Mouse (Mus musculus): Measurements from ENCODE around the gene Klk1. TPM values are rescaled to one million over a fixed set of nuclear protein-coding genes. Genes with fewer than 3 reads are reported as not detected.

Klk1 gene
- total RNA-seq, 1 experiment = 4.0 TPM

- Histone ChIP-seq H3K4me1 (ENCODE audit: control insufficient read depth in 2 of 2, insufficient read depth in 2 of 2, low read length in 2 of 2, poor library complexity in 1 of 2) (peaks cover 0 to 14% of the 10 kb centered on the region in 2 experiments; a peak in 1 of 4 replicates), H3K27ac (ENCODE audit: insufficient read depth, low read depth, low read length, poor library complexity, severe bottlenecking) (no peak overlapping the region), H3K9me3 (ENCODE audit: control insufficient read depth, insufficient read depth, low read depth, low read length) (no peaks in the 10 kb centered on the region), H3K9ac (ENCODE audit: insufficient read depth, low read depth, low read length, poor library complexity, severe bottlenecking) (no peak overlapping the region), H3K4me3 (ENCODE audit: insufficient read depth in 1 of 2, low read depth in 1 of 2, low read length in 2 of 2, poor library complexity in 1 of 2, severe bottlenecking in 1 of 2) (no peak overlapping the region), H3K36me3 (ENCODE audit: control insufficient read depth, insufficient read depth, low read length, poor library complexity, severe bottlenecking) (peaks cover 38% of the 10 kb centered on the region)
- TF ChIP-seq ZC3H11A (IDR thresholded peaks at IDR 0.05; ENCODE audit: borderline replicate concordance, low read depth, low read length) (no peak), ZNF384 (IDR thresholded peaks at IDR 0.05; ENCODE audit: low read depth, low read length) (no peak), CHD2 (IDR thresholded peaks at IDR 0.05; ENCODE audit: low read depth, low read length) (no peak), MAFK (IDR thresholded peaks at IDR 0.05; ENCODE audit: insufficient read depth, low read depth, low read length) (no peak), HCFC1 (IDR thresholded peaks at IDR 0.05; ENCODE audit: borderline replicate concordance, insufficient read depth, low read length) (no peak)
- no peak for DNase-seq (ENCODE audit: low read depth, low spot score)
- in situ Hi-C loops (cut with MboI; ENCODE audit: low sequenced_read_pairs in 2 of 2, unreplicated experiment in 2 of 2) = loop anchor here in 1 of 2 experiments (25.0 kb wide), 1 partner anchor 184 kb away; the partner anchor contains the start of gene Lrrc4b
Observed at GRCm38 (mm10) chr7:44253023-44253616, 28.0 kb downstream of the Klk1 start.

- DNase-seq (ENCODE audit: low read depth, low spot score) = no peak
- H3K4me1 ChIP-seq (ENCODE audit: control insufficient read depth in 2 of 2, insufficient read depth in 2 of 2, low read length in 2 of 2, poor library complexity in 1 of 2) = peaks cover 0 to 12% of the 10 kb centered on the region in 2 experiments; a peak in 1 of 4 replicates
- in situ Hi-C loops (cut with MboI; ENCODE audit: low sequenced_read_pairs in 2 of 2, unreplicated experiment in 2 of 2) = loop anchor here in 1 of 2 experiments (5.0 to 25.0 kb wide), 2 partner anchors 48 to 182 kb away; partner anchors contain the start of genes Klk1b4 and Lrrc4b
- H3K36me3 ChIP-seq (ENCODE audit: control insufficient read depth, insufficient read depth, low read length, poor library complexity, severe bottlenecking) = peaks cover 22% of the 10 kb centered on the region
- no peak overlapping the region for H3K9ac ChIP-seq (ENCODE audit: insufficient read depth, low read depth, low read length, poor library complexity, severe bottlenecking)
- no peak overlapping the region for H3K27ac ChIP-seq (ENCODE audit: insufficient read depth, low read depth, low read length, poor library complexity, severe bottlenecking)
- H3K9me3 ChIP-seq (ENCODE audit: control insufficient read depth, insufficient read depth, low read depth, low read length) = no peaks in the 10 kb centered on the region
- no peak overlapping the region for H3K4me3 ChIP-seq (ENCODE audit: insufficient read depth in 1 of 2, low read depth in 1 of 2, low read length in 2 of 2, poor library complexity in 1 of 2, severe bottlenecking in 1 of 2)
- no peak for TF ChIP-seq ZC3H11A (IDR thresholded peaks at IDR 0.05; ENCODE audit: borderline replicate concordance, low read depth, low read length)
Observed at GRCm38 (mm10) chr7:44254930-44255329, 29.8 kb downstream of the Klk1 start.

GRCm38 (mm10) chr7:44257278-44257677 is 32.1 kb downstream of the Klk1 start, which contains the start of gene Acp4:
Acp4 (minus strand) TSS chr7:44257378.
- no peak for TF ChIP-seq HCFC1 (IDR thresholded peaks at IDR 0.05; ENCODE audit: borderline replicate concordance, insufficient read depth, low read length)
- no peak for TF ChIP-seq ZC3H11A (IDR thresholded peaks at IDR 0.05; ENCODE audit: borderline replicate concordance, low read depth, low read length)
- no peak for TF ChIP-seq MAFK (IDR thresholded peaks at IDR 0.05; ENCODE audit: insufficient read depth, low read depth, low read length)
- TF ChIP-seq ZNF384 (IDR thresholded peaks at IDR 0.05; ENCODE audit: low read depth, low read length) = no peak
- no peak for TF ChIP-seq CHD2 (IDR thresholded peaks at IDR 0.05; ENCODE audit: low read depth, low read length)
- Histone ChIP-seq H3K9me3 (ENCODE audit: control insufficient read depth, insufficient read depth, low read depth, low read length) (no peaks in the 10 kb centered on the region), H3K4me1 (ENCODE audit: control insufficient read depth in 2 of 2, insufficient read depth in 2 of 2, low read length in 2 of 2, poor library complexity in 1 of 2) (peaks cover 0 to 13% of the 10 kb centered on the region in 2 experiments; a peak in 1 of 4 replicates), H3K36me3 (ENCODE audit: control insufficient read depth, insufficient read depth, low read length, poor library complexity, severe bottlenecking) (peaks cover 4% of the 10 kb centered on the region; the same call in 1 of the 2 replicates), H3K27ac (ENCODE audit: insufficient read depth, low read depth, low read length, poor library complexity, severe bottlenecking) (no peak within 1 kb of the TSS), H3K4me3 (ENCODE audit: insufficient read depth in 1 of 2, low read depth in 1 of 2, low read length in 2 of 2, poor library complexity in 1 of 2, severe bottlenecking in 1 of 2) (no peak within 1 kb of the TSS), H3K9ac (ENCODE audit: insufficient read depth, low read depth, low read length, poor library complexity, severe bottlenecking) (no peak within 1 kb of the TSS)
- no peak for DNase-seq (ENCODE audit: low read depth, low spot score)
- in situ Hi-C loops (cut with MboI; ENCODE audit: low sequenced_read_pairs in 2 of 2, unreplicated experiment in 2 of 2) = loop anchor here in 1 of 2 experiments (5.0 to 25.0 kb wide), 2 partner anchors 50 to 180 kb away; partner anchors contain the start of genes Klk1b4 and Lrrc4b

GRCm38 (mm10) chr7:44260410-44260809 is 35.2 kb downstream of the Klk1 start:
- in situ Hi-C loops (cut with MboI; ENCODE audit: low sequenced_read_pairs in 2 of 2, unreplicated experiment in 2 of 2) = loop anchor here (10.0 to 25.0 kb wide), 4 partner anchors 54 to 177 kb away; partner anchors contain the start of genes Lrrc4b (in 1 of the 2) and Shank1 (in 1 of the 2)
- Histone ChIP-seq H3K9ac (ENCODE audit: insufficient read depth, low read depth, low read length, poor library complexity, severe bottlenecking) (no peak overlapping the region), H3K9me3 (ENCODE audit: control insufficient read depth, insufficient read depth, low read depth, low read length) (no peaks in the 10 kb centered on the region), H3K4me3 (ENCODE audit: insufficient read depth in 1 of 2, low read depth in 1 of 2, low read length in 2 of 2, poor library complexity in 1 of 2, severe bottlenecking in 1 of 2) (no peak overlapping the region), H3K27ac (ENCODE audit: insufficient read depth, low read depth, low read length, poor library complexity, severe bottlenecking) (no peak overlapping the region), H3K36me3 (ENCODE audit: control insufficient read depth, insufficient read depth, low read length, poor library complexity, severe bottlenecking) (no peaks in the 10 kb centered on the region), H3K4me1 (ENCODE audit: control insufficient read depth in 2 of 2, insufficient read depth in 2 of 2, low read length in 2 of 2, poor library complexity in 1 of 2) (peaks cover 0 to 9% of the 10 kb centered on the region in 2 experiments; a peak in 1 of 4 replicates)
- TF ChIP-seq MAFK (IDR thresholded peaks at IDR 0.05; ENCODE audit: insufficient read depth, low read depth, low read length) = no peak
- TF ChIP-seq CHD2 (IDR thresholded peaks at IDR 0.05; ENCODE audit: low read depth, low read length) = no peak
- no peak for TF ChIP-seq ZNF384 (IDR thresholded peaks at IDR 0.05; ENCODE audit: low read depth, low read length)
- TF ChIP-seq HCFC1 (IDR thresholded peaks at IDR 0.05; ENCODE audit: borderline replicate concordance, insufficient read depth, low read length) = no peak
- no peak for TF ChIP-seq ZC3H11A (IDR thresholded peaks at IDR 0.05; ENCODE audit: borderline replicate concordance, low read depth, low read length)
- no peak for DNase-seq (ENCODE audit: low read depth, low spot score)

Measured in ES-E14 (cell line).